ENCODE assay signal across 11 mouse cellular contexts in genomic region chr4:155281652-155282051, GRCm38 (mm10). TPM values are rescaled to one million over a fixed set of nuclear protein-coding genes. Genes with fewer than 3 reads are reported as not detected.
DNase-seq lines count a peak whose midpoint lies in the region; ATAC-seq and TF ChIP-seq lines count a peak whose summit lies in the region.
"Had no signal": no experiment of that assay in that cellular context is flagged by ENCODE, and none has a peak within 500 bp of the region (broad histone marks: within the 10 kb centered on the region; RNA-seq: fewer than 3 reads in every experiment).

No protein-coding gene starts in this region.

- no peak for DNase-seq in kidney, postnatal 36 days
- peak; percentile 80 for DNase-seq in 3T3-L1 (ENCODE audit: low read depth, low spot score)
- peak; percentile 35 for DNase-seq in MEL (ENCODE audit: low read depth, low spot score)
- DNase-seq in layer of hippocampus, postnatal 14 days (ENCODE audit: low spot score in 2 of 2) = peak; percentile 34 to 43
- DNase-seq in embryo, embryonic 9.5 days (ENCODE audit: extremely low spot score) = no peak
- no peak for DNase-seq in gastrocnemius, postnatal 14 days
- DNase-seq: cerebellum, postnatal 25 days; gastrocnemius, postnatal 10 days had no signal

- no peak for ATAC-seq in kidney, embryonic 16.5 days (ENCODE audit: low FRiP score, low TSS enrichment)

- TF ChIP-seq RAD21 in MEL (IDR thresholded peaks at IDR 0.05; ENCODE audit: low read depth, low read length) = no peak

- no peaks in the 10 kb centered on the region for H3K9me3 ChIP-seq in kidney, embryonic 16.5 days (ENCODE audit: low read length)
- no peaks in the 10 kb centered on the region for H3K9me3 ChIP-seq in MEL (replicated peaks; ENCODE audit: insufficient read depth, low read length)
- H3K9me3 ChIP-seq: neural tube, embryonic 13.5 days had no signal

- intact Hi-C loops in gastrocnemius, postnatal 14 days (cut with DNase I; ENCODE audit: low total_unique reads) = no loop called here

- peaks cover 44% of the 10 kb centered on the region for H3K4me1 ChIP-seq in kidney, embryonic 16.5 days (ENCODE audit: insufficient read depth, low read length)
- H3K4me1 ChIP-seq in MEL (ENCODE audit: control insufficient read depth in 1 of 2, insufficient read depth in 2 of 2, low read length in 2 of 2) = peaks cover 0 to 16% of the 10 kb centered on the region in 2 experiments; a peak in 2 of 4 replicates

- no peak for TF ChIP-seq CTCF in MEL (IDR thresholded peaks at IDR 0.05 in 2 of 3, conservative IDR thresholded peaks at IDR 0.05 in 1 of 3; ENCODE audit: control insufficient read depth in 1 of 3, insufficient read depth in 1 of 3, low read depth in 2 of 3, low read length in 3 of 3, poor library complexity in 1 of 3, severe bottlenecking in 1 of 3)

- 85% methylated on average over 8 of the region's 8 CpGs for WGBS in kidney, embryonic 16.5 days

- TF ChIP-seq POLR2A in MEL (IDR thresholded peaks at IDR 0.05; ENCODE audit: control insufficient read depth in 1 of 2, insufficient read depth in 1 of 2, low read depth in 1 of 2, low read length in 2 of 2, poor library complexity in 1 of 2) = no peak

- peak overlapping the region; percentile 82 for H3K27ac ChIP-seq in kidney, embryonic 16.5 days (ENCODE audit: low read length)
- H3K27ac ChIP-seq in MEL (ENCODE audit: control insufficient read depth, low read depth, low read length) = no peak overlapping the region
- H3K27ac ChIP-seq: liver, embryonic 14.5 days had no signal

- no peaks in the 10 kb centered on the region for H3K27me3 ChIP-seq in kidney, embryonic 16.5 days (ENCODE audit: insufficient read depth, low read length)
- H3K27me3 ChIP-seq in MEL (ENCODE audit: control insufficient read depth in 1 of 2, insufficient read depth in 2 of 2, low read length in 2 of 2) = peaks cover 0 to 1% of the 10 kb centered on the region in 2 experiments; a peak in 1 of 4 replicates
- H3K27me3 ChIP-seq: neural tube, embryonic 13.5 days had no signal

- no peaks in the 10 kb centered on the region for H3K36me3 ChIP-seq in kidney, embryonic 16.5 days (ENCODE audit: insufficient read depth, low read length)
- H3K36me3 ChIP-seq in MEL (ENCODE audit: control insufficient read depth in 1 of 2, insufficient read depth in 2 of 2, low read length in 2 of 2) = peaks cover 0 to 3% of the 10 kb centered on the region in 2 experiments; a peak in 2 of 4 replicates

- no peak overlapping the region for H3K4me2 ChIP-seq in kidney, embryonic 16.5 days (replicated peaks; ENCODE audit: low read depth, low read length)
- H3K4me2 ChIP-seq: neural tube, embryonic 13.5 days had no signal

- no peak overlapping the region for H3K4me3 ChIP-seq in kidney, embryonic 16.5 days (ENCODE audit: low read length)
- H3K4me3 ChIP-seq in MEL (ENCODE audit: control insufficient read depth in 1 of 2, insufficient read depth in 1 of 2, low read depth in 2 of 2, low read length in 2 of 2) = no peak overlapping the region
- H3K4me3 ChIP-seq: neural tube, embryonic 13.5 days had no signal

- no peak for TF ChIP-seq EP300 in MEL (IDR thresholded peaks at IDR 0.05; ENCODE audit: low read depth in 1 of 2, low read length in 2 of 2)

- H3K9ac ChIP-seq in kidney, embryonic 16.5 days (replicated peaks; ENCODE audit: low read length) = no peak overlapping the region
- H3K9ac ChIP-seq in MEL (ENCODE audit: control insufficient read depth, low read depth, low read length, poor library complexity, severe bottlenecking) = no peak overlapping the region
- H3K9ac ChIP-seq: liver, embryonic 14.5 days; neural tube, embryonic 13.5 days had no signal

- H3K79me2 ChIP-seq in MEL (ENCODE audit: control insufficient read depth, insufficient read depth, low read length, poor library complexity) = no peaks in the 10 kb centered on the region

TF ChIP-seq in MEL, 35 proteins besides CTCF, POLR2A, EP300 and RAD21:
- no peak for TF ChIP-seq MYB (IDR thresholded peaks at IDR 0.05; ENCODE audit: low read depth, low read length)
- TF ChIP-seq ZC3H11A (IDR thresholded peaks at IDR 0.05; ENCODE audit: low read depth, low read length) = no peak
- no peak for TF ChIP-seq TBP (IDR thresholded peaks at IDR 0.05; ENCODE audit: low read depth, low read length)
- TF ChIP-seq ELF1 (IDR thresholded peaks at IDR 0.05; ENCODE audit: low read depth, low read length) = no peak
- TF ChIP-seq GATA1 (IDR thresholded peaks at IDR 0.05; ENCODE audit: low read depth, low read length) = no peak

RNA-seq across cellular contexts. Expression of gene Faap20, which starts 32.0 kb away (rescaled TPM):
- 77.4 and 77.8 TPM in 2 replicates for polyA plus RNA-seq in kidney, embryonic 16.5 days (2015; fragmentation: Nextera tagmentation; extraction: Ambion mirVana)
- 14.1 and 18.6 TPM in 2 replicates for total RNA-seq in MEL (2012; rRNA removed)
- 10 to 100 TPM in 1 of 2 experiments, not detected in 1; 34.4 TPM for polyA plus RNA-seq in MEL (2012; ENCODE audit: insufficient read depth in 1 of 2, insufficient read length in 2 of 2, low read depth in 1 of 2, low replicate concordance in 2 of 2, missing spikeins in 1 of 2)
- total RNA-seq in layer of hippocampus, postnatal 14 days (2021) = 10 to 100 TPM; 24.2 to 24.5 TPM
- total RNA-seq in gastrocnemius, postnatal 14 days (2021) = 10 to 100 TPM; 11.9 to 15.3 TPM

RNA-seq across cellular contexts. Expression of gene Ski, which starts 59.3 kb away (rescaled TPM):
- polyA plus RNA-seq in kidney, embryonic 16.5 days (2015; fragmentation: Nextera tagmentation; extraction: Ambion mirVana) = 14.5 and 15.9 TPM in 2 replicates
- total RNA-seq in MEL (2012; rRNA removed) = 6.2 and 6.9 TPM in 2 replicates
- 10 to 100 TPM in 1 of 2 experiments, not detected in 1; 16.1 TPM for polyA plus RNA-seq in MEL (2012; ENCODE audit: insufficient read depth in 1 of 2, insufficient read length in 2 of 2, low read depth in 1 of 2, low replicate concordance in 2 of 2, missing spikeins in 1 of 2)
- 100 to 1,000 TPM; 115 to 117 TPM for total RNA-seq in layer of hippocampus, postnatal 14 days (2021)
- total RNA-seq in gastrocnemius, postnatal 14 days (2021) = 10 to 100 TPM; 41.6 to 51.6 TPM

Comparison
In these comparisons a context has a peak if more than half of its experiments do, and no peak if none do; other contexts are left out.
1. DNase-seq: peak in 3T3-L1 (single experiment), MEL (single experiment) and layer of hippocampus, postnatal 14 days (2 of 2); none in kidney, postnatal 36 days (0 of 2), embryo, embryonic 9.5 days (single experiment) and gastrocnemius, postnatal 14 days (single experiment).